Mouse (Mus musculus) forebrain, embryonic 12.5 days (tissue): ENCODE results near the gene Gipc3. TPM values are rescaled to one million over a fixed set of nuclear protein-coding genes. Genes with fewer than 3 reads are reported as not detected.

Source experiments
- ATAC-seq: fragments of 200-750 bp; cut with Nextera tagmentation; 2 replicates; pipeline ENCODE4 v1.8.0; 2017; ENCODE audit warnings: moderate TSS enrichment; ENCODE audit not compliant: low FRiP score
- H3K27ac ChIP-seq: fragments of 300-500 bp; sonication (generic); 2 replicates; pipeline ENCODE4 v1.5.1; 2016; ENCODE audit warnings: mild to moderate bottlenecking
- H3K27me3 ChIP-seq: fragments of 300-500 bp; sonication (generic); 2 replicates; pipeline ENCODE4 v1.6.1; 2016; ENCODE audit warnings: mild to moderate bottlenecking
- H3K36me3 ChIP-seq: fragments of 300-500 bp; sonication (generic); replicated peaks from 2 replicates; pipeline ENCODE4 v1.6.1; 2016; ENCODE audit warnings: mild to moderate bottlenecking
- H3K4me1 ChIP-seq: fragments of 300-500 bp; sonication (generic); 2 replicates; pipeline ENCODE4 v1.6.1; 2016
- H3K4me2 ChIP-seq: fragments of 300-500 bp; sonication (generic); 2 replicates; pipeline ENCODE4 v1.6.1; 2016; ENCODE audit warnings: mild to moderate bottlenecking, moderate library complexity
- H3K4me3 ChIP-seq: fragments of 300-500 bp; sonication (generic); replicated peaks from 2 replicates; pipeline ENCODE4 v1.5.1; 2016; ENCODE audit warnings: mild to moderate bottlenecking
- H3K9ac ChIP-seq: fragments of 300-500 bp; sonication (generic); 2 replicates; pipeline ENCODE4 v1.6.1; 2016; ENCODE audit warnings: mild to moderate bottlenecking
- H3K9me3 ChIP-seq: fragments of 300-500 bp; sonication (generic); 2 replicates; pipeline ENCODE4 v1.6.1; 2016
- WGBS: fragments of 180-500 bp; shearing (Covaris S2); methylation state at CpG from one replicate; pipeline ENCODE4 v1.1.7; 2016; 5-methylcytosine and 5-hydroxymethylcytosine counted together
- polyA plus RNA-seq: library from polyadenylated mRNA; unstranded; fragments of >200 nt; fragmentation: Nextera tagmentation; extraction: Ambion mirVana; gene quantifications from 2 replicates; pipeline ENCODE4 v1.2.1, GENCODE M21; 2016

Gene Gipc3
- polyA plus RNA-seq, 1 experiment from 2014 or later = not detected

- 18% methylated on average over 12 of the region's 12 CpGs for WGBS
- H3K27me3 ChIP-seq = peaks cover 33% of the 10 kb centered on the region
- H3K9me3 ChIP-seq = no peaks in the 10 kb centered on the region
- peaks cover 51% of the 10 kb centered on the region for H3K4me1 ChIP-seq
- H3K36me3 ChIP-seq = peaks cover 48% of the 10 kb centered on the region
- peak within 1 kb of the TSS; percentile 44 for H3K9ac ChIP-seq
- H3K27ac ChIP-seq = no peak within 1 kb of the TSS; the same call in 1 of the 2 replicates
- H3K4me3 ChIP-seq = peak within 1 kb of the TSS; percentile 35
- no peak for ATAC-seq
- H3K4me2 ChIP-seq = peak within 1 kb of the TSS; percentile 64
Measured at GRCm38 (mm10) chr10:81365672-81366476, 22.8 kb upstream of the Gipc3 start, which contains the start of gene 4930404N11Rik. Gene 4930404N11Rik (minus strand): TSS chr10:81365816.

- peak; percentile 19; the same call in 1 of the 2 replicates for ATAC-seq
- H3K9ac ChIP-seq = no peak overlapping the region
- WGBS = 24% methylated on average over 4 of the region's 4 CpGs
- H3K36me3 ChIP-seq = peaks cover 40% of the 10 kb centered on the region
- H3K27me3 ChIP-seq = peaks cover 33% of the 10 kb centered on the region
- H3K4me3 ChIP-seq = no peak overlapping the region
- peaks cover 56% of the 10 kb centered on the region for H3K4me1 ChIP-seq
- H3K9me3 ChIP-seq = no peaks in the 10 kb centered on the region
- H3K4me2 ChIP-seq = 0 out of 2 replicates have a peak overlapping the region, but pooled peaks have one; percentile 64
- no peak overlapping the region for H3K27ac ChIP-seq
Measured at GRCm38 (mm10) chr10:81365073-81365472, 22.0 kb upstream of the Gipc3 start.

- Histone ChIP-seq H3K9me3 (no peaks in the 10 kb centered on the region), H3K27ac (no peak overlapping the region), H3K9ac (peak overlapping the region; percentile 44), H3K27me3 (peaks cover 34% of the 10 kb centered on the region), H3K4me3 (peak overlapping the region; percentile 35), H3K4me2 (peak overlapping the region; percentile 64), H3K4me1 (peaks cover 59% of the 10 kb centered on the region), H3K36me3 (peaks cover 36% of the 10 kb centered on the region)
- 0 out of 2 replicates have a peak, but pooled peaks have one; percentile 7 for ATAC-seq
- WGBS = 12% methylated on average over 28 of the region's 28 CpGs
Measured at GRCm38 (mm10) chr10:81364666-81365065, 21.6 kb upstream of the Gipc3 start.

GRCm38 (mm10) chr10:81363436-81364346 is 20.6 kb upstream of the Gipc3 start:
- 10% methylated on average over 54 of the region's 54 CpGs for WGBS
- Histone ChIP-seq H3K4me3 (peak overlapping the region; percentile 35), H3K36me3 (peaks cover 26% of the 10 kb centered on the region), H3K27me3 (peaks cover 40% of the 10 kb centered on the region), H3K9me3 (no peaks in the 10 kb centered on the region), H3K27ac (no peak overlapping the region), H3K4me2 (peak overlapping the region; percentile 64), H3K9ac (peak overlapping the region; percentile 44), H3K4me1 (peaks cover 69% of the 10 kb centered on the region)
- peak; percentile 13; the same call in 1 of the 2 replicates for ATAC-seq

- 73% methylated on average over 12 of the region's 12 CpGs for WGBS
- ATAC-seq = no peak
- Histone ChIP-seq H3K9me3 (no peaks in the 10 kb centered on the region), H3K27ac (no peak overlapping the region), H3K4me3 (no peak overlapping the region), H3K9ac (no peak overlapping the region), H3K4me2 (no peak overlapping the region), H3K27me3 (peaks cover 45% of the 10 kb centered on the region), H3K36me3 (peaks cover 14% of the 10 kb centered on the region), H3K4me1 (peaks cover 80% of the 10 kb centered on the region)
Measured at GRCm38 (mm10) chr10:81362336-81362949, 19.4 kb upstream of the Gipc3 start.

GRCm38 (mm10) chr10:81360721-81361120 is 17.7 kb upstream of the Gipc3 start:
- no peak overlapping the region for H3K9ac ChIP-seq
- peaks cover 54% of the 10 kb centered on the region for H3K27me3 ChIP-seq
- H3K36me3 ChIP-seq = no peaks in the 10 kb centered on the region
- ATAC-seq = no peak
- H3K27ac ChIP-seq = no peak overlapping the region
- no peak overlapping the region for H3K4me2 ChIP-seq
- peaks cover 67% of the 10 kb centered on the region for H3K4me1 ChIP-seq
- 72% methylated on average over 8 of the region's 8 CpGs for WGBS
- no peaks in the 10 kb centered on the region for H3K9me3 ChIP-seq
- no peak overlapping the region for H3K4me3 ChIP-seq

- Histone ChIP-seq H3K4me3 (no peak overlapping the region; the same call in 1 of the 2 replicates), H3K36me3 (no peaks in the 10 kb centered on the region), H3K4me1 (peaks cover 48% of the 10 kb centered on the region), H3K9me3 (no peaks in the 10 kb centered on the region), H3K4me2 (peak overlapping the region; percentile 98; the same call in 1 of the 2 replicates), H3K9ac (0 out of 2 replicates have a peak overlapping the region, but pooled peaks have one; percentile 78), H3K27ac (no peak overlapping the region; the same call in 1 of the 2 replicates), H3K27me3 (peaks cover 44% of the 10 kb centered on the region)
- WGBS = 67% methylated on average over 1 of the region's 1 CpGs
- ATAC-seq = no peak
Measured at GRCm38 (mm10) chr10:81358841-81359240, 15.8 kb upstream of the Gipc3 start.

- H3K27ac ChIP-seq = no peak overlapping the region
- WGBS = 44% methylated on average over 4 of the region's 4 CpGs
- ATAC-seq = no peak
- peaks cover 42% of the 10 kb centered on the region for H3K4me1 ChIP-seq
- H3K4me3 ChIP-seq = peak overlapping the region; percentile 75
- peaks cover 38% of the 10 kb centered on the region for H3K27me3 ChIP-seq
- peak overlapping the region; percentile 98 for H3K4me2 ChIP-seq
- no peaks in the 10 kb centered on the region for H3K36me3 ChIP-seq
- peak overlapping the region; percentile 78 for H3K9ac ChIP-seq
- no peaks in the 10 kb centered on the region for H3K9me3 ChIP-seq
Measured at GRCm38 (mm10) chr10:81358209-81358608, 15.1 kb upstream of the Gipc3 start.

- peak within 1 kb of the TSS; percentile 78 for H3K9ac ChIP-seq
- peaks cover 30% of the 10 kb centered on the region for H3K27me3 ChIP-seq
- H3K27ac ChIP-seq = no peak within 1 kb of the TSS
- WGBS = 2% methylated on average over 78 of the region's 79 CpGs
- peak within 1 kb of the TSS; percentile 98 for H3K4me2 ChIP-seq
- H3K4me1 ChIP-seq = peaks cover 33% of the 10 kb centered on the region
- H3K9me3 ChIP-seq = no peaks in the 10 kb centered on the region
- H3K36me3 ChIP-seq = no peaks in the 10 kb centered on the region
- H3K4me3 ChIP-seq = peak within 1 kb of the TSS; percentile 75
- peak; percentile 94 for ATAC-seq
Measured at GRCm38 (mm10) chr10:81356991-81357844, 14.2 kb upstream of the Gipc3 start, which contains the start of gene Mfsd12. Gene Mfsd12 (plus strand): TSS chr10:81357491.

- no peak overlapping the region for H3K4me3 ChIP-seq
- H3K27ac ChIP-seq = no peak overlapping the region
- no peak for ATAC-seq
- H3K27me3 ChIP-seq = peaks cover 34% of the 10 kb centered on the region
- H3K9me3 ChIP-seq = no peaks in the 10 kb centered on the region
- peak overlapping the region; percentile 98 for H3K4me2 ChIP-seq
- peaks cover 32% of the 10 kb centered on the region for H3K4me1 ChIP-seq
- 56% methylated on average over 12 of the region's 12 CpGs for WGBS
- H3K36me3 ChIP-seq = no peaks in the 10 kb centered on the region
- H3K9ac ChIP-seq = 0 out of 2 replicates have a peak overlapping the region, but pooled peaks have one; percentile 36
Measured at GRCm38 (mm10) chr10:81356352-81356990, 13.4 kb upstream of the Gipc3 start.
